Mouse (Mus musculus) liver, embryonic 11.5 days (tissue): ENCODE data around the gene Znrf2. TPM values are rescaled to one million over a fixed set of nuclear protein-coding genes. Genes with fewer than 3 reads are reported as not detected.

Experiments
- ATAC-seq: fragments of 200-750 bp; cut with Nextera tagmentation; replicated peaks from 2 replicates; pipeline ENCODE4 v1.8.0; 2017; ENCODE audit warnings: moderate number of reproducible peaks, mild to moderate bottlenecking, moderate TSS enrichment, moderate library complexity; ENCODE audit not compliant: low FRiP score
- DNase-seq: peaks from one replicate; pipeline ENCODE4 v3.0.0-alpha.2; 2017; ENCODE audit warnings: low spot score
- H3K27ac ChIP-seq: fragments of 300-500 bp; sonication (generic); 2 replicates; pipeline ENCODE4 v1.5.1; 2014; ENCODE audit warnings: mild to moderate bottlenecking, low read depth, low read length, control low read depth
- H3K27me3 ChIP-seq: fragments of 300-500 bp; sonication (generic); replicated peaks from 2 replicates; pipeline ENCODE4 v1.6.1; 2014; ENCODE audit warnings: low read length, mixed read lengths; ENCODE audit not compliant: control insufficient read depth, insufficient read depth
- H3K36me3 ChIP-seq: fragments of 300-500 bp; sonication (generic); 2 replicates; pipeline ENCODE4 v1.6.1; 2014; ENCODE audit warnings: mild to moderate bottlenecking, low read length, moderate library complexity, mixed read lengths; ENCODE audit not compliant: control insufficient read depth, insufficient read depth
- H3K4me1 ChIP-seq: fragments of 300-500 bp; sonication (generic); replicated peaks from 2 replicates; pipeline ENCODE4 v1.6.1; 2014; ENCODE audit warnings: low read length, mixed read lengths; ENCODE audit not compliant: control insufficient read depth, insufficient read depth
- H3K4me2 ChIP-seq: fragments of 300-500 bp; sonication (generic); 2 replicates; pipeline ENCODE4 v1.6.1; 2014; ENCODE audit warnings: mild to moderate bottlenecking, control low read depth, moderate library complexity
- H3K4me3 ChIP-seq: fragments of 300-500 bp; sonication (generic); 2 replicates; pipeline ENCODE4 v1.5.1; 2014; ENCODE audit warnings: low read depth, low read length, control low read depth
- H3K9ac ChIP-seq: fragments of 300-500 bp; sonication (generic); 2 replicates; pipeline ENCODE4 v1.6.1; 2014; ENCODE audit warnings: low read depth, low read length, control low read depth
- H3K9me3 ChIP-seq: fragments of 300-500 bp; sonication (generic); 2 replicates; pipeline ENCODE4 v1.6.1; 2016; ENCODE audit warnings: low read length, inconsistent platforms, mixed read lengths; ENCODE audit not compliant: control insufficient read depth
- WGBS: fragments of 180-500 bp; shearing (Covaris S2); extraction: QIAGEN DNeasy Blood & Tissue Kit; methylation state at CpG from one replicate; pipeline ENCODE4 v1.1.7; 2014; 5-methylcytosine and 5-hydroxymethylcytosine counted together
- polyA plus RNA-seq: library from polyadenylated mRNA; unstranded; fragments of >200 nt; fragmentation: Nextera tagmentation; extraction: Ambion mirVana; gene quantifications from 2 replicates; pipeline ENCODE4 v1.2.1, GENCODE M21; 2014

The Znrf2 gene
- polyA plus RNA-seq, 1 experiment from 2014 or later = 4.1 TPM

DNA sequence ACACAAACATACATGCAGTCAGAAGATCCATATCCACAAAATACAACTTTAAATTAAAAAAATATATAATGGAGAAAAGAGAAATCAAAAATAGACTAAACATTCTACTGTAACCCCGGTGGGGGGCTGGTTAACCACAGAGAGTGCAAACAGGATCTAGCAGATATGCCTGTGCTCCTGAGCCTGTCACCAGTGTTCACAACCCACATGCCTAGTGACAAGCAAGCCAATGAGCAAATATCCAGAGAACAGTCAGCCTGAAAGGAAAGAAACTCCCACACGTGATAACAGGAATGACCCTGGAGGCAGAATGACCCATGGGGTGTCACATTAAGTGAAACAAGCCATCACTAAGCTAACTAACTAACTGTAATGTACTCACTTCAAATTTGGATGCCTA, 119.8 kb downstream of the Znrf2 start:
- Histone ChIP-seq H3K9me3 (no peaks in the 10 kb centered on the region), H3K36me3 (no peaks in the 10 kb centered on the region), H3K27me3 (no peaks in the 10 kb centered on the region), H3K9ac (no peak overlapping the region), H3K4me3 (no peak overlapping the region), H3K4me2 (no peak overlapping the region), H3K4me1 (peaks cover 4% of the 10 kb centered on the region), H3K27ac (no peak overlapping the region)
- ATAC-seq (no peak), DNase-seq (no peak)
- 52% methylated on average over 2 of the region's 2 CpGs for WGBS

DNA sequence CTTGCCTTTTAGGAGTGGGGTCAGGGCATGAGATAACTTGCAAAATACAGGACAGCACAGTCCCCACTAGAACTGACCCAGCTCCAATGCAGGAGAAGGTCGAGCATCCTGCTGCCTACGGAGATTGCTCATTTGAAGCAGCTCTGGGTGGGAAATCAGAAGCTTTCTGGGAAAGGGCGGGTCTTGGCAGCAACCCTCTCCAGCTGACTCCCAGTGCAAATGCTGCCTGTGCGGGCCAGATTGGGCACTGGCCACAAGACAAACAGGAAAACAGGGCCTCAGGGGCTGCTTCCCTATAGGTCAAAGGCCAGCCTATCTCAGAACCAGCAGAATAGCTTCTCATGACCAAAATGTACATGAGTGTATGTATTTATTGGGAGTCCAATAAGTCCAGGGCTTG, 122.9 kb downstream of the Znrf2 start:
- Histone ChIP-seq H3K27ac (no peak overlapping the region), H3K4me1 (peaks cover 7% of the 10 kb centered on the region), H3K4me2 (no peak overlapping the region; the same call in 1 of the 2 replicates), H3K9ac (no peak overlapping the region), H3K9me3 (no peaks in the 10 kb centered on the region), H3K4me3 (no peak overlapping the region), H3K27me3 (peaks cover 26% of the 10 kb centered on the region), H3K36me3 (no peaks in the 10 kb centered on the region)
- no peak; the same call in 1 of the 2 replicates for ATAC-seq
- DNase-seq = no peak
- WGBS = 35% methylated on average over 4 of the region's 4 CpGs

DNA sequence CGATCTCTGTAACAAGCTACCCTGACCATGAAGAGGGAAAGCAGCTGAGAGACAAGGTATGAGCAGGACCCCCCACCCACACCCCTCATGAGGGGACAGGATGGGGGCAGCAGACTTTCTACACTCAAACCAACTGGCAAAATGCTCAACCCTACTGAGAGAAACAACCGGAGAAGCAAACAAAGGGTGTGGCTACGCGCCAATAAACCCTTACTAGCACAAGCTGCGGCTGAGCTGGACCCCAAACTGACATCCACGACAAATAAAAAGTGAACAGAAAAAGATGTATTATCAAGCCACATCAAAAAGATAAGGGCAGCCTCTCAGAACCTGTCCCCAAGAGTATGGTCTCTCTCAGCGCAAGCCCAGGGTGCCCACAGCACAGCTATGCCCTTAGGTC, 123.4 kb downstream of the Znrf2 start:
- Histone ChIP-seq H3K9me3 (no peaks in the 10 kb centered on the region), H3K27ac (no peak overlapping the region), H3K36me3 (no peaks in the 10 kb centered on the region), H3K27me3 (peaks cover 30% of the 10 kb centered on the region), H3K4me3 (no peak overlapping the region), H3K4me2 (no peak overlapping the region; the same call in 1 of the 2 replicates), H3K4me1 (peaks cover 7% of the 10 kb centered on the region), H3K9ac (no peak overlapping the region)
- ATAC-seq (no peak), DNase-seq (no peak)
- 68% methylated on average over 7 of the region's 7 CpGs for WGBS

DNA sequence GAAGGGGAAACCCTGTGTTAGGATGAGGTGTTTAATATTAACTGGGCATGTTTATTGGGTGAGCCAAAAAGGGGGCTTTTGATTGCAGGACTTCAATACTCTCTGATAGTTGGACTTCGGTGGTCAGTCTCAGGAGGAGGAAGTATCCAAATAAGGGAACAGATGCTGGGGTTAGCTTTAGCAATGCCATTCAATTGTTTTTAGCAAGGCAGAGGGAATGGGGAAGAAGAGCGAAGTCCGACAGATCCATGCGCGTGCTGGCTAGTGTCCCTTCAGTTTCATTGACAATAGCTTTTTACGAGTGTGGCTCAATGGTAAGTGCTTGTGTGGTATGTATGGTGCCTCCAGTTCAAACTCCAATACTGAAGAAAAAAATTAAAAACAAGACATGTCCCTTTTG, 124.4 kb downstream of the Znrf2 start:
- H3K27ac ChIP-seq = no peak overlapping the region
- H3K4me3 ChIP-seq = no peak overlapping the region
- H3K9ac ChIP-seq = no peak overlapping the region
- ATAC-seq (no peak), DNase-seq (no peak)
- peaks cover 30% of the 10 kb centered on the region for H3K27me3 ChIP-seq
- WGBS = 67% methylated on average over 6 of the region's 6 CpGs
- H3K4me2 ChIP-seq = no peak overlapping the region
- H3K9me3 ChIP-seq = no peaks in the 10 kb centered on the region
- peaks cover 7% of the 10 kb centered on the region for H3K4me1 ChIP-seq
- no peaks in the 10 kb centered on the region for H3K36me3 ChIP-seq

Other genes with a start within 250 kb of the Znrf2 start
- 7.9 and 9.7 TPM in 2 replicates for gene Plekha8, start 221.8 kb upstream of the Znrf2 start, polyA plus RNA-seq
- gene Fkbp14, start 219.6 kb upstream of the Znrf2 start, polyA plus RNA-seq = 11.0 and 11.9 TPM in 2 replicates
- 1.4 and 1.8 TPM in 2 replicates for gene Mturn, start 135.3 kb upstream of the Znrf2 start, polyA plus RNA-seq
- 2.1 and 2.9 TPM in 2 replicates for gene Nod1, start 155.7 kb downstream of the Znrf2 start, polyA plus RNA-seq
- gene Ggct, start 176.0 kb downstream of the Znrf2 start, polyA plus RNA-seq = 11.8 TPM in 2 replicates
- 253 and 284 TPM in 2 replicates for gene Gars, start 221.1 kb downstream of the Znrf2 start, polyA plus RNA-seq